Mouse (Mus musculus): Measurements from ENCODE around the gene Aldh1l1. TPM values are rescaled to one million over a fixed set of nuclear protein-coding genes. Genes with fewer than 3 reads are reported as not detected.

Aldh1l1 gene
- polyA plus RNA-seq, 1 experiment from 2014 or later = 38.6 TPM

DNA sequence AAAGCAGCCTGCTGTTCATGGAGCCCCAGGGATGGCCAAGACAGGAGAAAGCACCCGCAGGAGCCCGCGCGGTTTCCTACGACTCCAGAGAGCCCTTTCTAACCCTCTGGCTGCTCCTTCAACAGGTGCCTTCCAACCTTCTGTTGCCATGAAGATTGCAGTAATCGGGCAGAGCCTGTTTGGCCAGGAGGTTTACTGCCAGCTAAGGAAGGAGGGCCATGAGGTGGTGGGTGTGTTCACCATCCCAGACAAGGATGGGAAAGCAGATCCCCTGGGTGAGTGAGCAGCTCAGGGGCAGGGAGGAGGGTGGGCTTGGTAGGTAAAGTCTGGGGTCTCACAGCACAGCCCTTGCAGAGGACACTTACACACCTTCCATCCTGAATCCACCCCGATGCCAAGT is 70.8 kb downstream of the Aldh1l1 start:
- Histone ChIP-seq H3K27me3 (no peaks in the 10 kb centered on the region), H3K9me3 (no peaks in the 10 kb centered on the region), H3K4me1 (replicated peaks) (peaks cover 15% of the 10 kb centered on the region), H3K9ac (no peak overlapping the region), H3K4me3 (no peak overlapping the region), H3K27ac (replicated peaks) (no peak overlapping the region), H3K36me3 (no peaks in the 10 kb centered on the region), H3K4me2 (no peak overlapping the region)
- no peak for ATAC-seq (ENCODE audit: low read depth)
- 91% methylated on average over 7 of the region's 7 CpGs for WGBS

DNA sequence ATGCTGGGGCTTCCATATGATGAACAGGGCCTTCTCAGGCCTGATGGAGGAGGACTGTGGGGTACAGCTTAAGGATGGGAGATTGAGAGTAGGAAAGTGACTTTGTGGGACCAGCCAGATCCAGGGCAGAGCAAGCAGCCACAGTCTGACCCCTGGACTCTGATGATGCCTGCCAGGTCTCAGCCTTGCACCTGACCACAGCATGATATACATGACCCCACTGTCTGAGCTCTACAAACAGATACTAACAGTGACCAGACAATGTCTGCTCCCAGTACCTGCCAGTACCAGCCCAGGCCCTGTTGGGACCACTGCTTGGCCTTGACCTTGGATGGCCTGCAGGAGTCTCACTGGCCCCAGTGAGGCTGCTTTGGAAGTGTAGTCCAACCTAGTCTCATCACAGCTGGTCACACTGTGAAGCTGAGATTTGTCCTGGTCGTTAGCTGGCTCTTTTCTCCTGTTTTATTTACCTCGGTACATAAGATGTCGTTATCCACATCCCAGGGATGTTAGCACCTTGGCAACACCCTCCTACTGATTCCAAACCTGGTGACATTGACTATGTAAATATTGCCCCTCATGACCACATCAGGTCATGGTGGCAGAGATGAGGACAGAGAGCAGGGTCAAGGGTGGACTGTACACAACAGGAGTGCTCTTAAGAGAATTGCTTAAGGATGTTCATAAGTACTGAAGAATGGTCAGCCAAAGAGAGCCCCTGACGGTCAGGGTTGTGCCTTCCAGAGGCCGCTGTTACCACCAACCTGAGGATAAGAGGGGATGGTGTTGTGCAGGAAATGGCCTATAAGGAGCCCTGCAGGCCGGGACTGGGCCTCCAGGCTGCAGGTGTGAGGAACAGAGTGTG is 71.8 kb downstream of the Aldh1l1 start:
- Histone ChIP-seq H3K27ac (replicated peaks) (no peak overlapping the region), H3K27me3 (no peaks in the 10 kb centered on the region), H3K9ac (no peak overlapping the region), H3K4me1 (replicated peaks) (peaks cover 16% of the 10 kb centered on the region), H3K9me3 (no peaks in the 10 kb centered on the region), H3K4me3 (no peak overlapping the region), H3K36me3 (no peaks in the 10 kb centered on the region), H3K4me2 (no peak overlapping the region)
- no peak for ATAC-seq (ENCODE audit: low read depth)
- 74% methylated on average over 6 of the region's 6 CpGs for WGBS

DNA sequence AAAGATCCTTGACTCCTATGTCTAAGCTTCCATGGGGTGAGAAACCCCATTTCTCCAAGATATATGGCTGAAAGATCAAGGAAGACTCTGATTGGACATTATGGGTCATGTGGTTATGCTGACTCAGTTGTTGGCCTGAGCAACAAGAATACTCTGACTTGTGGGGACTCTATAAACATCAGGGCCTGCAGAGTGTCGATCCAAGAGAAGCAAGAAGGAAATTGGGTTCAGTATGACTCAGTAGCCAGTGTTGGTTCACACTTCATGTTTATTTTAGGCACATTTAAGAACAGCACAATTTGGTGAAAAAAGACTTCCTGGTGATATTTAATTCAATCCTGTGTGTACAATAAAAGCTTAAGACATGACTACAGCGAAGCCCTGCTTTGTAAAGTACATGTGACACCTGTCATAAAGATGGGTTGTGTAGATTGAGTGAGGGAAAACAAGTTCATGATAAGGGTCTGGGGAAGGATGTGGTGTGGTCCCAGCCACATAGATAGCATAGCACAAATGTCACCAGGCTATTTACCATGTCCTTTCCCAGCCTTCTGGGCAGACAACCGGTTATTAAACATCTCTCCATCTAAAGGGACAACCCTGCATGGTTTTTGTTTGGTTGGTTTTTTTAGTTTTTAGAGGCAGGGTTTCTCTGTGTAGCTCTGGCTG is 74.3 kb downstream of the Aldh1l1 start:
- H3K27me3 ChIP-seq = no peaks in the 10 kb centered on the region
- H3K9ac ChIP-seq = no peak overlapping the region
- ATAC-seq (ENCODE audit: low read depth) = no peak
- WGBS = 89% methylated on average over 3 of the region's 3 CpGs
- no peak overlapping the region for H3K4me2 ChIP-seq
- peak overlapping the region; percentile 54 for H3K27ac ChIP-seq (replicated peaks)
- H3K9me3 ChIP-seq = no peaks in the 10 kb centered on the region
- H3K4me1 ChIP-seq (replicated peaks) = peaks cover 23% of the 10 kb centered on the region
- H3K36me3 ChIP-seq = no peaks in the 10 kb centered on the region
- no peak overlapping the region for H3K4me3 ChIP-seq

DNA sequence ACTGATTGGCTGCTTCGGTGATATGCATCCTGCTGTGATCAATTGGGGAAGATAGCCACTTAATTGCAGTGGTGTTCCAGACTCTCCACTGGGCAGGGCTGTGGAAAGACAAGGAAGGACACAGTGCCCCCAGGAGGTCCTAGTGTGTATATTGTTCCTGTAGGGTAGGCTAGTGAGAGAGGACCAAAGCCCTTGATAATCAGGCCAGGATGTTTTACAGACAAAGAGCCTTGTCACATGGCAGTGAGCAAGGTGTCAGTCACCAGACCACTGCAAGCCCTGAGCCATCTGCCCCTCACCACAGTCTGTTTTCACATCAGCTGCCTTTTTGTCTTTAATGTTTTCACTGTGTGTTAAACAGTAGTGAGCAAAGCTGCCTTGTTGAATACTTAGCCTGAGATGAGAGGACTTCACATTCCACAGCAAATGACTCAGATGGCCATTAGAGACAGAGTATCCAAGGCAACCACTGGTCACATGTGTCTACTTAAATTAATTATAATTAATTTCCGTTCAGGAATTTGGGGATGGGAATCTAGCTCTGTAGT is 75.1 kb downstream of the Aldh1l1 start:
- 29% methylated on average over 2 of the region's 2 CpGs for WGBS
- Histone ChIP-seq H3K4me2 (no peak overlapping the region), H3K9me3 (no peaks in the 10 kb centered on the region), H3K36me3 (no peaks in the 10 kb centered on the region), H3K4me3 (no peak overlapping the region), H3K27me3 (no peaks in the 10 kb centered on the region), H3K27ac (replicated peaks) (peak overlapping the region; percentile 54), H3K9ac (no peak overlapping the region), H3K4me1 (replicated peaks) (peaks cover 26% of the 10 kb centered on the region)
- peak; percentile 77 for ATAC-seq (ENCODE audit: low read depth)

DNA sequence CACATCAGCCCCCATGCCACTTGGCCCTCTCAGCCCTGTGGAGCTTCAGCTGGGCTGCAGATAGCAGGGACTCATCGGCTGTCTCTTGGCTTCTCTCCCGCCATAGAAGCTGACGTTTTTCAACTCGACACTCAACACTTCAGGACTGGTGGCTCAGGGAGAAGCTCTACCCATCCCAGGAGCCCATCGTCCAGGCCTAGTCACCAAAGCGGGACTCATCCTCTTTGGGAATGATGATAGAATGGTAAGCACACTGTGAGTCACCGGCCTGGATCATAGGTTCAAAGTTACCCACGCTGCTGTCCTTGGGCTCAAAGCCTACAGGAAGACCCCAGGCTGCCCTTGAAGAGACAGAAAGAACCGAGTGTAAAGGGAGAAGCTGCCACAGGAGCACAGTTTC is 78.0 kb downstream of the Aldh1l1 start:
- Histone ChIP-seq H3K27ac (replicated peaks) (no peak overlapping the region), H3K4me3 (no peak overlapping the region), H3K27me3 (no peaks in the 10 kb centered on the region), H3K9ac (no peak overlapping the region), H3K4me2 (no peak overlapping the region), H3K4me1 (replicated peaks) (peaks cover 26% of the 10 kb centered on the region), H3K9me3 (no peaks in the 10 kb centered on the region), H3K36me3 (no peaks in the 10 kb centered on the region)
- 85% methylated on average over 9 of the region's 9 CpGs for WGBS
- no peak for ATAC-seq (ENCODE audit: low read depth)

DNA sequence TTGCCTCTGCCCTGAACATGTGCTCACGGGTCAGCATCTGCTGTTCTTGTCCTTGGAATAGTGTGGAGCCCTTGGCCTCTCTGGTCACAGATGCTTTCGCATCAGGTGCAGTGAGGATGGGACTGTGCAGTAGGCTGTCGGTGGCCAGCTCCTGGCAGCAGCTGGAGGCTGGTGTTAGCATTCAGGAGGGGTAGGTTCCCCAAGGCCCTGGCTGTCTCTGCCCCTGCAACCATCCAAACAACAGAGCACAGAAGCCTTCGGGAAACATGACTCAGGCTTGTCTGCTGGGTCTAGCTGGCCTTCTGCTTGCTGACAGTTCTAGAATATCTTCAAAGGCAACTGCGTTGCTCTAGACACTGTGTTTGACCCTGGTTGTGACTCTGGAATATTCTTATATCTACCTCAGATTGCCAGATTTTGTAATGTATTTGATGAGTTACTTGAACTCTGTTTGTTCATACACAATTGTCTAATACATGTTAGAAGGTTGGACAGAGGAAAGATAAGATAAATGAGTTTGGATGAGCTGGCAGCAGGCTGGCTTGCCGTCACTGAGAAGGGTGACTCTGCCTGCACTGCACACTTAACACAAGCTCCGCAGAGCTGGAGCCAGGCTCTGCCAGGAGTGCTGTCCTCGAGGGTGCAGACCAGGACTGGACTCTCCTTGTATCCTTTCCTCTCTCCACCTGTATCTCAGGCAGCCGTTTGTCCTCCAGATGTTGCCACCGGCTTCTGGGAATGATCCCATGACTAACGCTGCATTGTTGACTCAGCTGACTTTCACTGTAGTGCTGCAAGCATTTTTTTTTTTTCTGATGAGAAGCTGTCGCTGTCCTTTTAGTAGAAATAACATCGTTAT is 79.4 kb downstream of the Aldh1l1 start:
- H3K27me3 ChIP-seq = no peaks in the 10 kb centered on the region
- H3K27ac ChIP-seq (replicated peaks) = no peak overlapping the region
- no peak overlapping the region for H3K4me3 ChIP-seq
- no peak overlapping the region for H3K4me2 ChIP-seq
- no peak overlapping the region for H3K9ac ChIP-seq
- peaks cover 35% of the 10 kb centered on the region for H3K4me1 ChIP-seq (replicated peaks)
- H3K36me3 ChIP-seq = no peaks in the 10 kb centered on the region
- no peak for ATAC-seq (ENCODE audit: low read depth)
- 63% methylated on average over 13 of the region's 13 CpGs for WGBS
- no peaks in the 10 kb centered on the region for H3K9me3 ChIP-seq

DNA sequence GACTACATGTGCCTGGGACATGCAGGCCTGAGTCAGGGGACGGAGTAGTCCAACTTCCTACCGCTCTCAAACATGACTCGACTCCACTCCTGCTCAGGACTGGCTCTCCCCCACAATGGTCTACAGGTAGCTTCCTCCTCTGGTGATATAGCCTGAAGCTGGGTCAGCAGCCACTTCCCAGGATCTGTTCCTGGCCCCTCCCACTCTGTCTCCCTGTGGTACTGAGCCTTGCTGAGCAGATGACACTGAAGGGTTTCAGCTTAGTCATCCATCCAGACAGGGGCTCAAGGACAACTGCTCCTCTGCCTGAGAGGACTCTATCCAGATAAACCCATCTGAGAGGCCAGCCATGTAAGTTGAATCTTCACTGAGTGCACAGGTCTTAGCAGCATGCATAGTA is 81.3 kb downstream of the Aldh1l1 start:
- no peak for ATAC-seq (ENCODE audit: low read depth)
- H3K9me3 ChIP-seq = no peaks in the 10 kb centered on the region
- no peak overlapping the region for H3K4me2 ChIP-seq
- no peak overlapping the region for H3K9ac ChIP-seq
- H3K27ac ChIP-seq (replicated peaks) = no peak overlapping the region
- peaks cover 20% of the 10 kb centered on the region for H3K4me1 ChIP-seq (replicated peaks)
- no peaks in the 10 kb centered on the region for H3K27me3 ChIP-seq
- H3K4me3 ChIP-seq = no peak overlapping the region
- 77% methylated on average over 3 of the region's 3 CpGs for WGBS
- no peaks in the 10 kb centered on the region for H3K36me3 ChIP-seq

DNA sequence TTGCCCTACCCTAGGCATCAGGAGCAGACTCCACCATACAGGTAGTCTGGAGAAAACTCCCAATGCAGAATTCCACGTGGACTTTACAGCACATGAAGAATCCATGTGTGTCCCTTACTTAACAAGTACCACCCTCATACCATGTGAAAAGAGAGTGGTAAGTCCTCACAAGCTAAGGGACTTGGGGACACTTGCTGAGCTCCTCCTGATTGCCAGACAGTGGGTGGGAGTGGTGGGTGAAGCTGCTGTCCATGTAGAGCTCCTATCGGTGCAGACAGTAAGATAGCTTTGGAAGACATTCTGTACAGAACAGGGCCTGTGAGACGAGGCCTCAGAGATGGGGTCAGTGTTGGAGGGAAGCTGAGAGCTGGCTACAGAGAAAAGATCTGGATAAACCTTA is 81.7 kb downstream of the Aldh1l1 start:
- Histone ChIP-seq H3K36me3 (no peaks in the 10 kb centered on the region), H3K9me3 (no peaks in the 10 kb centered on the region), H3K4me2 (no peak overlapping the region), H3K9ac (no peak overlapping the region), H3K27me3 (no peaks in the 10 kb centered on the region), H3K27ac (replicated peaks) (no peak overlapping the region), H3K4me3 (no peak overlapping the region), H3K4me1 (replicated peaks) (peaks cover 20% of the 10 kb centered on the region)
- whole genome bisulfite sequencing = 75% methylated on average over 3 of the region's 3 CpGs
- ATAC-seq (ENCODE audit: low read depth) = no peak

DNA sequence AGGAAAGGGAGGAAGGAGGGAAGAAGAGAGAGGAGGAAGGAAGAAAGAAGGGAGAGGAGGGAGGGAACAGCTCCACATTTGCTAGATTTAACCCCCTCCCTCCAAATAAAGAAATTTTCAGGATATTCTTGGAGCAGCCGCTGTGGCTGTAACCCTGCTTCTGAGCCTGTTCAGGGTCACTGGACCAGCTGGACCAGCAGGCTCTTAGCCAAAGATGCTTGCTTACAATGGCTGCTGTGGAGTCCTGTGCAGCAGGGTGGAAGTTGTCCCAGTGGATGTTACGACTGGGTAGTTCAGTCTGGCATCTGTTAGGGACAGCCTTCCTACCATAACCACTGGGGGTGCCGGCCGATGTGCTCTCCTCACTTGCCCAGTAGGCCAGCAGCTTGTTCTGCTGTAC is 82.5 kb downstream of the Aldh1l1 start:
- Histone ChIP-seq H3K4me3 (no peak overlapping the region), H3K9me3 (no peaks in the 10 kb centered on the region), H3K4me1 (replicated peaks) (peaks cover 20% of the 10 kb centered on the region), H3K27me3 (no peaks in the 10 kb centered on the region), H3K36me3 (no peaks in the 10 kb centered on the region), H3K27ac (replicated peaks) (no peak overlapping the region), H3K4me2 (no peak overlapping the region), H3K9ac (no peak overlapping the region)
- 79% methylated on average over 4 of the region's 4 CpGs for WGBS
- no peak for ATAC-seq (ENCODE audit: low read depth)

DNA sequence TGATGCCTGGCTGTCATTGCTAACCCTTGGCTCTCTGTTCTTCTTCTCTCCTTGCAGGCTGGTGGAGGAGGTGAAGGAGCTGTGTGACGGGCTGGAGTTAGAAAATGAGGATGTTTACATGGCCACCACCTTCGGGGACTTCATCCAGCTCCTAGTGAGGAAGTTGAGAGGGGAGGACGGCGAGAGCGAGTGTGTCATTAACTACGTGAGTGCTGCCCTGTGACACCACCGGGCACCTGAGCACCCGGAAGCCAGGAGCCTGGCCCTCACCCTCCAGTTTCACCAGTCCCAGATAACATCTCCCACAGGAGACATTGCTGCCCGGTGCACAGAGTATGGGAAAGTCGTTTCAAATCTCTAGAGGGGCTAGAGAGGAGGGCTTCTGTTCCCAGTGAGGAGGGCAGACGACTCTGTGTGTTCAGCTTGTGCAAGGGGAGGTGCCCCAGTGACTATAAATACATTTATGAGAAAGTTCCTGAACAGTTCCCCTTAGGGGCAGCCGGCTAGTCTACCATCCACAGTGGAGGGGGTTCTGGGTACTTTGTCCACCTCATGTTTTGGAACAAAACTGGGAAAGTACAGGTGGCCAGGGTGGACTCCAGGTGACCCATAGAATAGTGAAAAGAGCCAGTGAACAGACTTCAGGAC is 83.6 kb downstream of the Aldh1l1 start:
- no peak for ATAC-seq (ENCODE audit: low read depth)
- Histone ChIP-seq H3K27me3 (no peaks in the 10 kb centered on the region), H3K4me1 (replicated peaks) (peaks cover 19% of the 10 kb centered on the region), H3K9me3 (no peaks in the 10 kb centered on the region), H3K4me2 (no peak overlapping the region), H3K27ac (replicated peaks) (no peak overlapping the region), H3K4me3 (no peak overlapping the region), H3K36me3 (no peaks in the 10 kb centered on the region), H3K9ac (no peak overlapping the region)
- WGBS = 67% methylated on average over 12 of the region's 12 CpGs

DNA sequence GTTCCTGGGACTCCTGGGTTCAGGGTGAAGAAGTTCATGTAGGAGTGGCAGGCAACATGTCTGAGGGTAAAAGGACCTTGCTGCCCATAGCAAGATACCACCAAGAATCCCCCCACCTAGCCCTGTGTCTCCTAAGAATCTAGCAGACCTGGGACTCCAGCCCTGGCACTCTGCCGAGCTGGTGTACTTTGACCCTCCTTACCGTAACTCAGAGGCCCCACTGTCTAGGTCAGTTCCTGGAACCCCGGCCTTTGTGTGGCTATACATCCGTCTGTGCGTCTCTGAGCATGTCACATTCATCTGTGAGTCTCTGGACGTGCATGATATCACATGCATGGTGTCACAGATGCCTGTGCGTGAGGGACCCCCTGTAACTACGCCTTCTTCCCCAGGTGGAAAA is 84.2 kb downstream of the Aldh1l1 start:
- no peak overlapping the region for H3K4me3 ChIP-seq
- no peak overlapping the region for H3K4me2 ChIP-seq
- H3K9ac ChIP-seq = no peak overlapping the region
- H3K9me3 ChIP-seq = no peaks in the 10 kb centered on the region
- 85% methylated on average over 8 of the region's 8 CpGs for WGBS
- ATAC-seq (ENCODE audit: low read depth) = no peak
- peaks cover 17% of the 10 kb centered on the region for H3K4me1 ChIP-seq (replicated peaks)
- no peaks in the 10 kb centered on the region for H3K36me3 ChIP-seq
- no peak overlapping the region for H3K27ac ChIP-seq (replicated peaks)
- H3K27me3 ChIP-seq = no peaks in the 10 kb centered on the region

All from neural tube, embryonic 13.5 days (tissue).